Mouse (Mus musculus): ENCODE results near the gene Tmem8. TPM values are rescaled to one million over a fixed set of nuclear protein-coding genes. Genes with fewer than 3 reads are reported as not detected.
"Not testable (repeated sequence)": the region's sequence is repeated elsewhere in the genome, so short reads cannot be mapped to it uniquely, and the experiment has no call there.

Tmem8 gene
- total RNA-seq, 4 experiments from 2014 or later, result 7.8 to 14.9 (median 12.0) TPM

GRCm38 (mm10) chr17:26111722-26112121 is 1.4 kb upstream of the Tmem8 start:
- no peak for DNase-seq

- DNase-seq, result no peak
Observed at GRCm38 (mm10) chr17:26112751-26113150, 348 bp upstream of the Tmem8 start.

GRCm38 (mm10) chr17:26114061-26114460 is 962 bp downstream of the Tmem8 start:
- no peak for DNase-seq

GRCm38 (mm10) chr17:26114461-26114860 is 1.4 kb downstream of the Tmem8 start:
- DNase-seq, result not testable (repeated sequence)

- DNase-seq, result no peak
Observed at GRCm38 (mm10) chr17:26115205-26115898, 2.3 kb downstream of the Tmem8 start.

GRCm38 (mm10) chr17:26115956-26116487 is 2.9 kb downstream of the Tmem8 start:
- DNase-seq, result no peak

GRCm38 (mm10) chr17:26116503-26117258 is 3.6 kb downstream of the Tmem8 start:
- DNase-seq, result no peak

- DNase-seq, result no peak
Observed at GRCm38 (mm10) chr17:26119766-26120710, 6.9 kb downstream of the Tmem8 start.

GRCm38 (mm10) chr17:26122431-26123140 is 9.5 kb downstream of the Tmem8 start:
- no peak for DNase-seq

GRCm38 (mm10) chr17:26123267-26123684 is 10.2 kb downstream of the Tmem8 start, which contains the start of gene Mrpl28:
Gene Mrpl28 (plus strand): TSS chr17:26123500.
- DNase-seq, result peak; percentile 82

GRCm38 (mm10) chr17:26124560-26124959 is 11.5 kb downstream of the Tmem8 start:
- no peak for DNase-seq

GRCm38 (mm10) chr17:26125226-26125625 is 12.1 kb downstream of the Tmem8 start:
- no peak for DNase-seq

- no peak for DNase-seq
Observed at GRCm38 (mm10) chr17:26131062-26131732, 18.1 kb downstream of the Tmem8 start.

- DNase-seq, result no peak
Observed at GRCm38 (mm10) chr17:26131856-26132853, 19.1 kb downstream of the Tmem8 start.

- DNase-seq, result no peak
Observed at GRCm38 (mm10) chr17:26137106-26137750, 24.1 kb downstream of the Tmem8 start.

GRCm38 (mm10) chr17:26137751-26138130 is 24.6 kb downstream of the Tmem8 start:
- DNase-seq, result no peak

- DNase-seq, result peak; percentile 94
Observed at GRCm38 (mm10) chr17:26138239-26138836, 25.2 kb downstream of the Tmem8 start, which contains the start of gene Axin1. Gene Axin1 (plus strand): TSS chr17:26138688.

GRCm38 (mm10) chr17:26138901-26139381 is 25.8 kb downstream of the Tmem8 start:
- DNase-seq, result no peak

GRCm38 (mm10) chr17:26142796-26143195 is 29.7 kb downstream of the Tmem8 start:
- no peak for DNase-seq
